Mouse (Mus musculus) ES-E14 (cell line): Measurements from ENCODE around the gene Dtd2. TPM values are rescaled to one million over a fixed set of nuclear protein-coding genes. Genes with fewer than 3 reads are reported as not detected.

Experiments used
- DNase-seq: peaks from one replicate; pipeline ENCODE4 v3.0.0-alpha.2; 2013; ENCODE audit warnings: low read depth, low spot score
- H3K27ac ChIP-seq: 2 replicates; pipeline ENCODE4 v1.5.1; 2012; ENCODE audit warnings: low read depth, mild to moderate bottlenecking, low read length, moderate library complexity, mixed read lengths; ENCODE audit not compliant: poor library complexity, insufficient read depth, severe bottlenecking
- H3K36me3 ChIP-seq: 2 replicates; pipeline ENCODE4 v1.6.1; 2012; ENCODE audit warnings: mild to moderate bottlenecking, low read length, moderate library complexity, mixed read lengths; ENCODE audit not compliant: control insufficient read depth, poor library complexity, insufficient read depth, severe bottlenecking
- H3K4me1 ChIP-seq, 2 experiments: fragments of 150-350 bp in 1 of 2; sonication (generic) in 1 of 2; 2 replicates each; pipeline ENCODE4 v1.6.1; 2012; ENCODE audit warnings: low read length in 2 of 2, mild to moderate bottlenecking in 1 of 2, mixed read lengths in 1 of 2; ENCODE audit not compliant: control insufficient read depth in 2 of 2, insufficient read depth in 2 of 2, poor library complexity in 1 of 2
- H3K4me3 ChIP-seq, 2 experiments: fragments of 150-350 bp in 1 of 2; sonication (generic) in 1 of 2; 2 replicates each; pipeline ENCODE4 v1.5.1; 2012; ENCODE audit warnings: low read length in 2 of 2, low read depth in 1 of 2, mild to moderate bottlenecking in 1 of 2, mixed read lengths in 1 of 2; ENCODE audit not compliant: insufficient read depth in 1 of 2, poor library complexity in 1 of 2, severe bottlenecking in 1 of 2
- H3K9ac ChIP-seq: 2 replicates; pipeline ENCODE4 v1.6.1; 2012; ENCODE audit warnings: low read depth, mild to moderate bottlenecking, low read length, mixed read lengths; ENCODE audit not compliant: poor library complexity, insufficient read depth, severe bottlenecking
- H3K9me3 ChIP-seq: fragments of 150-350 bp; sonication (generic); 2 replicates; pipeline ENCODE4 v1.6.1; 2012; ENCODE audit warnings: low read depth, mild to moderate bottlenecking, low read length; ENCODE audit not compliant: control insufficient read depth, insufficient read depth
- CHD2 ChIP-seq: IDR thresholded peaks from 2 replicates; pipeline ENCODE4 v1.6.1; 2014; ENCODE audit warnings: mild to moderate bottlenecking, low read depth, low read length, inconsistent platforms
- HCFC1 ChIP-seq: IDR thresholded peaks from 2 replicates; pipeline ENCODE4 v1.6.1; 2012; ENCODE audit warnings: low read length, inconsistent platforms, borderline replicate concordance; ENCODE audit not compliant: insufficient read depth
- MAFK ChIP-seq: IDR thresholded peaks from 2 replicates; pipeline ENCODE4 v1.6.1; 2014; ENCODE audit warnings: mild to moderate bottlenecking, low read depth, low read length, inconsistent platforms; ENCODE audit not compliant: insufficient read depth
- ZC3H11A ChIP-seq: IDR thresholded peaks from 2 replicates; pipeline ENCODE4 v1.6.1; 2012; ENCODE audit warnings: low read depth, mild to moderate bottlenecking, inconsistent platforms, low read length, borderline replicate concordance
- ZNF384 ChIP-seq: IDR thresholded peaks from 2 replicates; pipeline ENCODE4 v1.6.1; 2012; ENCODE audit warnings: low read depth, low read length, inconsistent platforms
- in situ Hi-C, 2 experiments: fragments of 600-800 bp; cut with MboI; formaldehyde crosslinking; loops; one replicate each; pipeline ENCODE4 v1.15.1; 2025; ENCODE audit warnings: low sequenced_read_pairs in 2 of 2, inconsistent platforms in 1 of 2; ENCODE audit not compliant: unreplicated experiment in 2 of 2
- total RNA-seq: library from RNA; depleted of rRNA; stranded (reverse); fragments of 300-350 nt; gene quantifications from 2 replicates; pipeline ENCODE4 v1.2.3, GENCODE M21; 2012

The Dtd2 gene
- total RNA-seq, 1 experiment, result 11.9 TPM

- H3K4me3 ChIP-seq, result peak within 1 kb of the TSS; percentile 85 to 95
- in situ Hi-C loops, result no loop called here
- H3K4me1 ChIP-seq, result no peaks in the 10 kb centered on the region
- H3K9ac ChIP-seq, result peak within 1 kb of the TSS; percentile 81
- DNase-seq, result peak; percentile 56
- no peaks in the 10 kb centered on the region for H3K9me3 ChIP-seq
- no peak within 1 kb of the TSS for H3K27ac ChIP-seq
- no peak for TF ChIP-seq ZNF384
- peak; percentile 80 for TF ChIP-seq HCFC1
- TF ChIP-seq CHD2, result no peak
- H3K36me3 ChIP-seq, result no peaks in the 10 kb centered on the region
Observed at GRCm38 (mm10) chr12:51971070-51971664, 35.1 kb downstream of the Dtd2 start, which contains the start of gene Heatr5a. Gene Heatr5a (minus strand): TSS chr12:51971321.

GRCm38 (mm10) chr12:51970352-51971069, 35.8 kb downstream of the Dtd2 start:
- in situ Hi-C loops, result no loop called here
- Histone ChIP-seq H3K27ac (no peak overlapping the region), H3K4me3 (peak overlapping the region; percentile 85 to 95), H3K36me3 (no peaks in the 10 kb centered on the region), H3K4me1 (no peaks in the 10 kb centered on the region), H3K9ac (peak overlapping the region; percentile 81), H3K9me3 (no peaks in the 10 kb centered on the region)
- DNase-seq, result no peak
- TF ChIP-seq CHD2, result no peak
- no peak for TF ChIP-seq MAFK
- TF ChIP-seq HCFC1, result no peak
- TF ChIP-seq ZC3H11A, result no peak
- TF ChIP-seq ZNF384, result no peak

GRCm38 (mm10) chr12:51969876-51970275, 36.4 kb downstream of the Dtd2 start:
- in situ Hi-C loops, result no loop called here
- no peaks in the 10 kb centered on the region for H3K4me1 ChIP-seq
- DNase-seq, result no peak
- H3K27ac ChIP-seq, result no peak overlapping the region
- TF ChIP-seq CHD2 (no peak), HCFC1 (no peak), MAFK (no peak), ZNF384 (no peak), ZC3H11A (no peak)
- no peak overlapping the region for H3K9ac ChIP-seq
- H3K4me3 ChIP-seq, result peak overlapping the region in 1 of 2 experiments; percentile 95; a peak in 1 of 4 replicates
- H3K36me3 ChIP-seq, result no peaks in the 10 kb centered on the region
- H3K9me3 ChIP-seq, result no peaks in the 10 kb centered on the region

- H3K36me3 ChIP-seq, result no peaks in the 10 kb centered on the region
- H3K9me3 ChIP-seq, result no peaks in the 10 kb centered on the region
- DNase-seq, result no peak
- TF ChIP-seq MAFK (no peak), ZNF384 (no peak), HCFC1 (no peak), CHD2 (no peak), ZC3H11A (no peak)
- H3K4me3 ChIP-seq, result no peak overlapping the region
- in situ Hi-C loops, result no loop called here
- H3K4me1 ChIP-seq, result peaks cover 0 to under 1% of the 10 kb centered on the region in 2 experiments; a peak in 1 of 4 replicates
- no peak overlapping the region for H3K27ac ChIP-seq
- H3K9ac ChIP-seq, result no peak overlapping the region
Observed at GRCm38 (mm10) chr12:51969092-51969491, 37.2 kb downstream of the Dtd2 start.
